Mouse (Mus musculus): Measurements from ENCODE around the gene Syce2.

The Syce2 gene

DNA sequence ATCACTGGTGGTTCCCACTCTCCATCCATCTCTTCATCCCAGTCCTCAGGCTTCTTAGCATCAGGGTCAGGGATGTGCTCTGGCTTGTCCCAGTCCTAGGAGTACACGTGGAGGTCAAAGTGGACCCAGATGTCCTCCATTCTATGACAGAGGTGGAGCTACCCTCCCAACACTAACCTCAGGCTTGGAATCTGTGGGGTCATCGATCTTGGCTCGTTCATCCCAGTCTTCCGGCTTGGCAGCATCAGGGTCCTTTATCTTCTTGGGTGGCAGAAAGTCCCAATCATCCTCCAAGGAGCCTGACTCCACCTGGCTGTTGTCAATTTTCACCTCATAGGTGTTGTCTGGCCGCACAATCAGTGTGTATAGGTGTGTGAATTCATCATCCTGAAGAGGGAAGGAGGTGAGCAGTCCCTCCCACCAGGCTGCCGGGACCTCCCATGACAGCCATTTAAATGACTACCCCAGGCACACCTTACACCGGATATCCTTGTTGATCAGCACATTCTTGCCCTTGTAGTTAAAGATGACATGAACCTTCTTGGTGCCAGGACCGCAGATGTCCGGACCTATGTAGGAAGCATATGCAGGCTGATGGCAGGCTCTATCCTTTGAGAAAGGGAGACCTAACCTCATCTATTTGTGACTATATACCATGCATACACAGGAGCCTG, 27.4 kb upstream of the Syce2 start:
- DNase-seq (ENCODE audit: extremely low read depth, insufficient read length, low spot score) = no peak

DNA sequence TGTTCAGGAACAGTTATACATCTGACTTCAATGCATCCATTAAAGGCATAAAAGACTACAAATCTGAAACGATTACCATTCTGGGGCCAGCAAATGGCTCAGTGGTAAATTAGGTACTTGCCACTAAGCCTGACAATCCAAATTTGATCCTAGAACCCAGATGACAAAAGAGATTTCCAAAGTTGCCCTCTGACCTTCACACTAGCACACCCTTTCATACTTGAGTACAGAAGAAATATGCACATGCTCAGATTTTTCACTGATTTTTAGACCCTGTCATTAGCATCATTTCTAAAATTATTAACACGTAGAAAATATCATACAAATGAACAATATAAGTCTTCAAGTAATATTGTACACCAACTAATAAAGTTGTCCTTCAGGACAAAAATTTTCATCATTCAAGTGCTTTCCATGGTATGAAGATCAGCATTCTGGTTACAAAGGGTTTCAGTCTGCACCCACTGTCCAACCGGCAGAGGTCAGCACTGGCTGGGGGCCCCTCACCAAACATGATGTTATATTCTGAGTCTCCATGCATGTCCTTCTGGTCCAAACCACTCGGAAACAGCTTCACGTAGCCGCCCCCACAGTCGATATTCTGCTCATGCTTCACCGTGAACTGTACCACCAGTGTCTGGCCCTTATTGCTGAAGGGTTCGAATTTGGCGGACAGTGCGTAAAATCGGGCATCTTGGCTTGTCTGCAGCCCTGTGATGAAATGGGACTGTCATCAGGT, 26.4 kb upstream of the Syce2 start:
- DNase-seq (ENCODE audit: extremely low read depth, insufficient read length, low spot score) = peak; percentile 21

DNA sequence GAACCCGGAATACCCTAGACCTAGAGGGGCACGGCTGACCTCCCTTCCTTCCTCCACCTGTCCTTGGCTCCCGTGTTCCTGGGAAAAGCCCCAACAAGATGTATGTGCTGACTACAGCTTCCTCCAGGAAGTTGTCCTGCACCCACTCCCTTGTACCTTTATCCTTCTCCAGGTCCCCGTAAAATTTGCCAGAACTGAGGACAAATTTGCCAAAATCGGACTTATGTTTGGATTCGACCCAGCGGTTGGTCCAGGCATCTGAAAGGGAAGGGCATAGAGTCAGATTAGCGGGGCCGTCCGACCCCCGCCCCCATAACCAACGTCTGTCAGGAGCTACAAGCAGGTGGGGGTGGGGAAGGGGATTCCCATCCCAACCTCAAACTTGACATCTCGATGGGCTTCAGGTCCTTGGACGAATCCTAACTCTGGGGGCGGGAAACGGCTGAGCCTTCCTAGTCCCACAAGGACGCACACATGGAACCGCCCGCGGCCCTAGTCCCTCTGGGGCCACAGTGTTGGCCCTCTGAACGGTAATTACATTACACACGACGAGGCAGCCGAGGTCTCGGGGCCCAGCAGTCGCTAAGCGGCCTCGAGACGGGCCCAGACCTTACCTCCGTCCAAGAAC, 25.7 kb upstream of the Syce2 start:
- no peak for DNase-seq (ENCODE audit: extremely low read depth, insufficient read length, low spot score)

DNA sequence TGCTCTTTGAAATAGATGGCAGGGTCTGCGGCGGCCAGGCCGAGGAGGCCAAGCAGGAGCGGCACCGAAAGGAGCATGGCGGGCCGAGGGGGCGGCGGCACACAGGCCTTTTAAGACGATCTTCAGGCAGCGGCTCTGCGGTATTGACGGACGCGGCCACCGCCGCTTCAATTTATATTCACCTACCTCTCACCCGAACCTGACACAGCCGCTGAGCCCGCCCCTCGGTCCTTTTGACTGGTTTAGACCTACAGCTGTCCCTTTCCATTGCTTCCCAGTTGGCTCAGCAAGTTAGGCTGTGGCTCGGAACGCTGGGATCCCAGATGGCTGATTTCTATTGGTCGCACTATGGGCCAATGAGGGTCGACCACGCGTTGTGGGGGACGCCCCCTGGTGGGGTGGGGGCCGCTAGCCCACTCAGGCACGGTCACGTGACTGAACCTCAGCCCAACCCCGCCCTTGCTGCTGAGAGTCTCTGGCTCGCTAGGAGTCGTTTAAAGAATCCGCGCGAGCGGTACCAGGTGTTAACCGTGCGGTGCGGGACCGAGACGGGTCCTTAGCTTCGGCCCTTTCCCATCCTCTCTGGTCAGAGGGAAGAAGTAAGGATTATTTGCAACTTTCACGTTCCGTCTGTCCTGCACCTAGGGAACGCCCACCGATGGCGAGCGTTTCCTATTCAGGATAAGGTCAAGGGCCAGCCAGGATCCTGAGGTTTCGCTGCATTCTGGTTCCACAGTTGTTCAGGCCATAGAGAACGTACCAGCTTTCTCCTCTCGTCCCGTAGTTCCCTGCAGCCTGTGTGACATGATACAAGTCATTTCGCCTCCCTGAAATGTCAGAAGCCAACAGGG, 25.0 kb upstream of the Syce2 start, which contains the start of gene Calr:
Gene Calr, minus strand, starts transcription at position 213 of the 851 bp plus-strand sequence.
- peak; percentile 99 for DNase-seq (ENCODE audit: extremely low read depth, insufficient read length, low spot score)

DNA sequence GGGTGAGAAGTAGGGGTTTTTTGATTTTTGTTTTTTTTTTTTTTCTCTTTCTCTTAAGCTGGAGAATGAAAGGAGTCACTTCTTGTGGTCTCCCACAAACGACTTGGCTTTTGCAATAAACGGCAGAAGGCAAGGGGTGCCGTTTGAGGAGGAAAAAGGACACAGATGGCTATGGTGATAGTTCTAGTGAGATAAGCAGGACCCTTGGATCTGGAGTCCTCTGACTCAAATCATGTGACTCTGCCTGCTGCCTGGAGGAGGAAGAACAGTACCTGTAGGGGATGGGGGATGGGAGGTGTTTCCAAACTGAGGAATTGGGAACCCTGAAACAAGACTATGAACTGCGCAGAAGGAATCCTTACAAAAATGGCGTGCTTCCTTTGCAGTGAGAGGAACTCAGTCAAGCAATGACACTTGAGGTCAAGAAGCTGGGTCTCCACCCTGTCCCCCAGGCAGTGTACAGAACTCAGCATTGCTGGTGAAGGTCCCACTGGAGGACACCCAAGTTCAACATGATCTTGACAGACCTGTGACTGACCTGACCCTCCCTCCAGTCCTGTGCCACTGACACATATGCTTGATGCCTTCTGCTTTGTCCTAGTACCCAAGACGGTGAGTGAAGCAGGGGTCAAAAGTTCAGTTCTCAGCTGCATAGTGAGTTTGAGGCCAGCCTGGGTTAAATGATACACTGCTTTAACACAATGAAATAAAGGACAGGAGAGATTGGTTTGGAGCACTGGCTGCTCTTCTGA, 24.1 kb upstream of the Syce2 start:
- no peak for DNase-seq (ENCODE audit: extremely low read depth, insufficient read length, low spot score)

DNA sequence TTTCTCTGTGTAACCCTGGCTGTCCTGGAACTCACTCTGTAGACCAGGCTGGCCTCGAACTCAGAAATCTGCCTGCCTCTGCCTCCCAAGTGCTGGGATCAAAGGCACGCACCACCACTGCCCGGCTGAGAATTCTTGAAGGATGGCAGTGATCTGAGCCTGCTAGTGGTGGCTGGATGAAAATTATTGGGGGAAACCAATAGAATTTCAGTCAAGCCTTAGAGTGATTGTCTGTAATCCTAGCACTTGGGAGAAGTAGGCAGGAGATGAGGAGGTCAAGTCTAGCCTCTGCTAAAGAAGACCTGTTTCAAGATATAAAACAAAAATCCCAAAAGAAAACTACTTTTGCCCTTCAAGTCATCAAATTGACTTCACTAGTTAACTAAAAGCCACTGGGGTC, 15.5 kb upstream of the Syce2 start:
- DNase-seq (ENCODE audit: extremely low read depth, insufficient read length, low spot score) = no peak

DNA sequence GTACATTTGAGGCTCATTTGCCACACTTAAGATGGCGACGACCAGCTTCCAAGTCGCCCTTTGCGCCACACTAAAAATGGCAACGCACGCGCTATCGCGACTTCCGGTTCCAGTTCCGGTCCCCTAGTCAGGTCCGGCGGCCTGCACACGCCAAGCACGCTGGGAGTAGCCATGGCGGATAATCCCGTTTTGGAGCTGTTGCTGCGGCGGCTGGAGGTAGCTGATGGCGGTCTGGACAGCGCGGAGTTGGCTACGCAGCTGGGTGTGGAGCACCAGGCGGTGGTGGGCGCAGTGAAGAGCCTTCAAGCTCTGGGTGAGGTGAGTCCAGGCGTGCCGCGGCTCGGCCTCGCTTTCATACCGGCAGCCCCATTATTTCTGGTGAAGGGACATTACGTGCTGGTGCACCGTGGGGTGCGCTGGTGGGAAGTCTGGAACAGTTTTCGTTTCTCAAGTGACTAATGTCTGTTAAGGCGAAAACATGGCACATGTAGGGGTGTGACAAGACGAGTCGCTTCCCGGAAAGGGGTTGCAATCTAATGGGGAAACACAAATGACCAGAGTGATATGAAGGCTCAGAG, 15.0 kb upstream of the Syce2 start, which contains the start of gene Farsa:
Gene Farsa, plus strand, starts transcription at position 126 of the 578 bp plus-strand sequence.
- peak; percentile 90 for DNase-seq (ENCODE audit: extremely low read depth, insufficient read length, low spot score)

DNA sequence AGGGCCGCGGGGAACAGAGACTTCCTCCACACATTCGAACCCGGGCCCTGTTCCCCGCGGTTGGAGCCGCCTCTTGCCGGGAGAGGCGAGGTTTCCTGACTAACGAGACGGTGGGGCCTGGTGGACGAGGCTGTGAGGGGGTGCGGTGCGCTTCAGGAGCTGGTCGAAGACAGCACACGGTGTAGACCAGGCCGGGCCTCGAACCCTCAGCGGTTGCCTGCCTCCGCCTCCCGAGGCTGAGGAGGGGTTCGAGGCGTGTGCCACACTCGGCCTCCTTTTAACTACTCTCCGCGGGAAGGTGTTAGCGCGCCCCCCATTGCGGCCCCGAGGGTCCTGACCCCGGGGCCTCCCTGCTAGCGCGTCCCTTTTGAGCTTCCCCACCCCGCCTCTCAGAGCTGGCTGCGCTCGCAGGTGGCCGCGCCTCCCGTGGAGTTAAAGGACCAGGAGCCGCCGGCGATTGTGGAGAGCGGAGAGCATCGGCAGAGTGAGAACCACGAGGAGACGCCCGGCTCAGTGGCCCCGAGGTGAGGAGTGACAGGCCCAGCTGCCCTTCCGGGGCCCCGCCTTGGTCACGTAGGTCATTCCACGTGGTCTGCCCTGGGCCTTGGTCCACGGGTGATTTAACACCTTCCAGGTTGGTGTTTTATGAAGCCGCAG, 526 bp downstream of the Syce2 start:
- peak; percentile 17 for DNase-seq (ENCODE audit: extremely low read depth, insufficient read length, low spot score)

DNA sequence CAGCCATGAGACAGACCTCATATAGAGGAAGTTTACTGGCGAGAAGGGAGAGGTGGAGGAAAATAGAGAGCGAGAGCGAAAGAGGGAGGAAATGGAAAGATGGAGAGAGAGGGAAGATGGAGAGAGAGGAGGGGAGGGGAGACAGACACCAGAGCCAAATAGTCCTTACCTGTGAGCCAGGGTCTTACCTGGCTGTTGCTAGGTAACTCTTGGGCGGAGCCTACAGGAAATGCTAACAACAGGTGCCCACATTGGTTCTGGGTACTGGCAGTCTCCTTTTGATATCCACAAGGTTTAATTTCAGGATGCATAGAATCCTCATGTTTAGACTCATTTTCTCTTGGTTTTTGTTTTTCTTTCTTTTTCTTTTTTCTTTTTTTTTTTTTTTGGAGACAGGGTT, 1.1 kb downstream of the Syce2 start:
- no peak for DNase-seq (ENCODE audit: extremely low read depth, insufficient read length, low spot score)

DNA sequence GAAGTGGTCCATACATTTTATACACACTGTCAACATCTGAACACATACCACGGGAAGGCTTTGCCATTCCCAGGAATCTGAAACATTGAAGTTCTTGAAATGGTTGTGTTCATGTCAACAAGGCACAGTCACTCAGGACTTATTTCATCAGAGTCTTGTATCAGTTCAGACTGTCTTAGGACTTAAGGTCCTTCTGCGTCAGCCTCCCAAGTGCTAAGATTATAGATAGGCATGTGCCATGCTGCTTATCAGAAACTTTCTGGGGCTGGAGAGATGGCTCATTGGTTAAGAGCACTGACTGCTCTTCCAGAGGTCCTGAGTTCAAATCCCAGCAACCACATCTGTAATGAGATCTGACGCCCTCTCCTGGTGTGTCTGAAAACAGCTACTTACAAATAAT, 2.4 kb downstream of the Syce2 start:
- DNase-seq (ENCODE audit: extremely low read depth, insufficient read length, low spot score) = no peak

DNA sequence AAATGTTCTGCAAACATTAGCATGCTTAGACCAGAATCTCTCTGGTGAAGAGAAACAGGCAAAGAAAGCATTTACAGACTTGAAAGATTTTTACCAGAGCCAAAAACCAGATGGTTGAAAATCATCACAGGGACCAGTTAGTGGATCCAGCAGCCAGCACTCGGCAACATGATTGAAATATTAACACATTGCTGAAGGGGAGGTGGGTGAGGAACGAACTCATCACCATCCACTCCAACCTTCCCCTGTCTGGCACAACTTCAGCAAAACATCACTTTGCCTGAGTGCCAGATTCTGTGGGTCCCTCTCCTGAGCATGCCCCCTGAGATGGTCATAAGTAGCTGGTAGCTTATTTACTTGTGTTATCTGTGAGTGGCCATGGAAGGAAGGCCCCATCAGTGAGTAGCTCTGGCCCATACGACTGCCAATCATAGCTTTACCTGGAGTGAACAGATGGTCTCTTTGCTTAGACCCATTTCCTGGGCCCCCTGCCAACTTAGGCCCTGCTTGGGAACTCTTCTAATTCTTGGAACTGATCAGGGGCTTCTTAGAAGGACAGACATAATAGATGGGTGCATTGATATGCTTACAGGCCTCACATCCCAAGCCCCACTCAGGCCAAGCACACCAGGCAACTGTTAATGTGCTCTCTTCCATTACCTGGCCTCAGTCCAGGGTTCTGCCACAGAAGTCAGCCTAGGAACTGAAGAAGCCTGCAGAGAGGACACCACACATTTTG, 5.6 kb downstream of the Syce2 start:
- no peak for DNase-seq (ENCODE audit: extremely low read depth, insufficient read length, low spot score)

DNA sequence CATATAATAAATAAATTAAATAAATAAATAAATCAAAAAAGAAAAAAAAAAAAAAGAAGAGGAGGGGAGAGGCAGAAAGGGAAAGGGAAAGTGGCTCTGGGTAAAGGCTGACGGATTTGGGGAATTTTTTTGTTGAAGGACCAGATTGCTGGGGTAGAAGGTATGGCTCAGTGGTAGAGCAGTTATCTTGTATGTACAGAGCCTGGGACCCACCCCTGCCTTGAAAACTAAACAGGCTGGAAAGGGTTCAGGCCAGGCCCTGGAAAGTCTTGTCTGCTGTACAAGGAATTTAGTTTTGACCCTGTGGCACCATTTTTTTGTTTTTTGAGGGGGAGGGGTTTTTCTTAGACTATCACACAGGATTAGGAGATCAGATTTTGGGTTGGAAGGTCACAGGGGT, 7.0 kb downstream of the Syce2 start:
- DNase-seq (ENCODE audit: extremely low read depth, insufficient read length, low spot score) = no peak

DNA sequence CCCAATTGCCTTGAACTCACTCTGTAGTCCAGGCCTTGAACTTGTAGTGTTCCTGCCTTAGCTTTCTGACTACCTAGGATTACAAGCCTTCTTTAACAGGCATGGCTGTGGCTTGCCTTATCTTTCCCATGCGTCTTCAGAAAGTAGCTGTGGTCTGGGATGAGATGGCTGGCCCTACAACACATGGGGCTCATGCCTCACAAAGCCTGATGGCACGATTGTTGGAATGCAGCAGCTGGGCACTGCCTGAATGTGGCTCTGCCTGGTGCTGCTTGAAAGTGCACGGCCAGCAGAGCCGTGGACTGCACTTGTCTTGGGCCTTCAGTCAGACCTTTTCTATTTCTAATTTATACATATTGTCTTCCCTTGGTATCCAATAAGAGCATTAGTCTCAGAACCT, 12.8 kb downstream of the Syce2 start:
- no peak for DNase-seq (ENCODE audit: extremely low read depth, insufficient read length, low spot score)

DNA sequence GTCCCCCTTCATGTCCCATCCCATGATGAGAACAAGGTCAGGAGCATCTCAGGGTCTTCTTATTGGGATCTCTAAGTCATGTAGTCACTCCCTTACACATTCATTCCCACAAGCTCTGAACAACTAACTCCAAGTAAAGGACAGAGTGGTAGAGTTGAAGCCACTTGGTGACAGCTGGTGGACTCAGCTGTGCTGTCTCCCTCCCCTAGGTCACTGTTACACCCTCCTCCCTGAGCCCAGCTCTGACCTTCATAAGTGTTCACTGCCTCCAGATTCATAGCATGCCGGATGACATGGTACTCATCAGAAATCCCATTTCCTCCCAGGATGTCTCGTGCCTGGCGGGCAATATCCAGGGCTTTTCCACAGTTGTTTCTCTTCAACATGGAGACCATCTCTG, 16.4 kb downstream of the Syce2 start:
- no peak for DNase-seq (ENCODE audit: extremely low read depth, insufficient read length, low spot score)

DNA sequence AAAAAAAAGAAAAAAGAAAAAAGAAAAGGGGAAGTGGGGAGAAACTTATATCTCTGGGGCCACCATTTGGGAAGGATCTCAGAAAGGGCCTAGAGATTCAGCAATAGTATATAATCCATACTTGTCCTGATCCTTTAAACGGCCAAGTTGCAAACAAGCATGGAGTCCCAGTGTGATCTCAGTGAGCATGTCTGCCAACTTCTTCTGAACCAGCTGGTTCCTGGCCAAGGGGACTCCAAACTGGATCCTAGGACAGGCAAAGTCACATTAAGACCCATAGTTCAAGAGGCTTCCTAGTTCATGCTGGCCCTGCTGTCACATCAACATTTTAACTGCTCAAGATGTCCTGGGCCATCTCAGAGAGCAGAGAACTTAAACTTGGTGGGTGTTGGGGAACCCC, 17.2 kb downstream of the Syce2 start:
- DNase-seq (ENCODE audit: extremely low read depth, insufficient read length, low spot score) = no peak

DNA sequence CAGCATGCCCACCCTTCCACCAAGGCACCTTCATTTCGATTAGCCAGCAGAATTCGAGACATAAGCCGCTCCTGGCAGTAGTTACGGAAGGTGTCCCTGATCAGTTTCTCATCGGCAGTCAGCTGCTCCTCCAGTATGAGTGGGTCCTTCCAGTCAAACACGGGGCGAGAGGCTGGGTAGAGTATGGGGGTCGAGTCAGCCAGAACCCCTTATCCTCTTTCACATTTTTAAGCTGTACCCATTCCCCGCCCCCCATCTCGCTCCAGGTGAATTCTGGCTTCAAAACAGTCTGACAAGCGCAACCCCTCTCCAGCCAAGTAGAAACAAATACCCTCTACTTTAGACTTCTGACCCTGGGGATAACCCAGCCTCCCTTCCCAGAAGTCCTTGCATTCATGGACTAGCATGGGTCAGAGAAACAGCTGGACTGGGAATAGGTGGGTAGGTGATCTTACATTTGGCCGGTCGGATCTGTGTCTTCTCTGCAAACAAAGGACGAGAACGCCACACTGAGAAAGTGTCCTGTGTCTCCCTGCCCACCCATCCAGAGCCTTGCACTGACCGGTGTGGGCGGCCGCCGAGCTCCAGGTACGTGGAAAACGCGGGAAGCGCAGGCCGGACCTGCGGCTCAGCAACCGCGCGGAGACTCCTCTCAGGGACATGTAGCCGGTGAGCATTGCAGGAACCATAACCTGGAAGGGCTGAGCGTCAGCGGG, 21.2 kb downstream of the Syce2 start:
- DNase-seq (ENCODE audit: extremely low read depth, insufficient read length, low spot score) = no peak

DNA sequence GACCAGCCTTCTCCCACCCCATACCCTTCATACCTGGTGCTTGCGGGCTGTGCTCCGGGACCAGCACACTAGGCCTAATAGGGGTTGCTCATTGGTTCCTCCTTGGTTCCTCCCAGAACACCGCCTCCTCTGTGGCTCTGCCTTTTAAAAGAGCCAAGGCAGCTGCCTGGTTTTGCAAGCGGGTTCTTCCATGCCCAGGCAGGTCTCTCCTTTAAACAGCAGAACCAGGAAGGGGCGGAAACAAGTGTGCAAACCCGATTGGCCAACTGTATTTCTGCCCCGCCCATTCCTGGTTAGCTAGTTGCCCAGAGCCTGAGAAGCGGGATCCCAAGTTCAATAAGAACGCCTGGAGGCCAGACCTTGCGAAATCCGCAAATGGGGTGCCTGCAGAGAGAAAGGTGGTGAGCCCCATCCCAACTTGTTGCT, 21.8 kb downstream of the Syce2 start, which contains the start of gene Gcdh:
Gene Gcdh, minus strand, starts transcription at position 213 of the 426 bp plus-strand sequence.
- peak; percentile 80 for DNase-seq (ENCODE audit: extremely low read depth, insufficient read length, low spot score)

DNA sequence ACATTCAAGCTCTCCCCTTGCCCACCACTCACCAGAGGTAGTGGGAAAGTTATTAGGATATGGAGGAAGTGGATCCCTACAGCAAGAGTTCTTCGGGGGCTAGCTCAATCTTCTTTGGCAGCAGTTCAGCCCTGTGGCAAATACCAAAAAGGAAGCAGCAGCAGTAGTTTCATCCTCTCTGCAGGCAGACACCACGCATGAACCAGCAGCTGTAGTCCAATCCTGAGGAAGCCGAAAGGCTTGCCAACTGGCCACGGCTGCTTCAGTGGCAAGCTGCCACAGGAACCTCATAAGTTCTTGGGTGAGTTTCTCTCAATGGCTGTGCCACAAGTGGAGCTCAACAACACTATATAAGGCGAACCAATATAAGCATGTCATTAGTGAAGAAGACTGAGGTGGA, 24.1 kb downstream of the Syce2 start:
- no peak for DNase-seq (ENCODE audit: extremely low read depth, insufficient read length, low spot score)
